Mouse (Mus musculus) T-helper 17 cell (primary cell): ENCODE measurements at regions not wholly inside any gene's neighbourhood (a gene's known extent, or its start where the extent isn't known, plus 50 kb on each side); places are given as distances from the start of the nearest gene placed in this dataset.

Experiments used
- in situ Hi-C, 2 experiments: fragments of 300-600 bp; cut with MboI, MseI; formaldehyde crosslinking; loops; 1 replicate in 1 of 2; 2 replicates in 1 of 2; pipeline ENCODE4 v1.15.1; 2025; ENCODE audit warnings: high pct_unique_total_duplicates in 2 of 2

GRCm38 (mm10) chr3:58071574-58071973 is 223.7 kb upstream of the Pfn2 start:
- in situ Hi-C loops = no loop called here

GRCm38 (mm10) chr3:58072230-58072839 is 224.5 kb upstream of the Pfn2 start:
- in situ Hi-C loops = no loop called here

GRCm38 (mm10) chr3:58089344-58090139 is 241.7 kb upstream of the Pfn2 start:
- in situ Hi-C loops = no loop called here

DNA sequence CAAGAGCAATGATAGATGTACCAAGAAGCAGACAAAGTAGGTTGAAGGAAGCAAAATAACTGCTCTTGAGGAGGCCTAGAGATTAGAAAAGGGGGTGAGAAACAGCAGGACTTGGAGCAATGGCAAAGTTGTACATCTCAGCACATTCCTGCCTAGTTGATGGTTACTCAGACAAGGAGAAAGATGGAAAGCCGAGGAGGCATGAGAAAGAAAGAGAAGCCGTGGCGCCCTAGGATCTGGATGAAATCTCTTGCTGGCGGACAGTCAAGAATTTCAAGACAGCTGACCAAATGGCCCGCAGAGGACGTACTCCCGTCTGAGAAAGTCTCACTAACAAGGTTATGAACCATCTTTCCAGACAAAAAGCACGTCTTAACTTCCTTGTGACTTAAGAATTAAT is 242.5 kb upstream of the Pfn2 start:
- in situ Hi-C loops = no loop called here

DNA sequence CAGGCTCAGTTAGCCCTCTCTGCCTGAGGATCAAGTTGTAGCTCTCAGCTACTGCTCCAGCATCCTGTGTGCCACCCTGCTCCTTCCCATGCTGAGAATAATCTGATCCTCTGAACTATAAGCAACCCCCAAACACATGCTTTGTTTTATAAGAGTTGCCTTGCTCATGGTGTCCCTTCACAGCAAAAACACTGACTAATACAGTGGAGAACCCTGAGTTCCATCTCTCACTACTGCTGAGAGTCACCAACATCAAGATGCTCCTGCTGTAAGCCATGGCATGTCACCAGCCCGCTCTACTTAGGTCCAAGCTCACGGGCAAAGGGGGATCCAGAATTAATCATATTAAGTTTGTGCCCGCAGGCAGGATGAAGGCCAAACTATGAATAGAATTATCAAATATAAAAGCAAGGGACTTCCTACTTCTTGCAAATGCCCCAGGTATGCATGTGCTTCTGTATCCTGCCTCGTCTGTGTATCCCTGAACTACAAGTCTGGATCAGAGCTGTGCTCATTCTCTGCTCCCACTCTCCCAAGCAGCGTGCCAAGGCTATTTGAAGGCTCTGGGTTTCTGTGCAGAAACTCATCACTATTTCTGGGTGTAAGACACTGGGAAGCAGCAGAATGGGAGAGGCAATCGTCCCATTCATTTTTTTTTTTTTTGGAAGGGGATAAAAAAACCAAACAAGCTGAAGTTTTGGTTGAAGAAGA is 243.7 kb upstream of the Pfn2 start:
- in situ Hi-C loops = no loop called here

- in situ Hi-C loops = no loop called here
Measured at GRCm38 (mm10) chr3:58110911-58111476, 263.1 kb upstream of the Pfn2 start.

DNA sequence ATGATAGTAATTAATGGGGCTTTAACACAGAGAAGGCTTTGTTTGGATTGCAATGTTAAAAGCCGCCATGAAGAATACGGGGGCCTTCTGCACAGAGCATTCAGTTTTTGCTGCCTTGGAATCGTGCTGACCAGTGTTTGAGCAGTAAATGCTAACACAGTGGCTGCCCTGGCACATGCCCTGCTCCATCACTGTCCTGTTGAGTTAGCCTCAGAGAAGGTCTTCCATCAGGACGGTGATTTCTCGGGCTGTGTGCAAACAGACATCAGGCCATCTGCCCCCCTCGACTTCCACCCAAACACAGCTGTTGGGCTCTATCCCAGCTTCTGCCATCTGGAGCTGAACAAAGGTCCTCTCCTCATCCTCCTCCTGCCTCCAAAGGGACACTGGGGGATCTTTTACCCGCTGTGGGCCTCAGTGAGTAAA is 264.6 kb upstream of the Pfn2 start:
- in situ Hi-C loops = no loop called here

- in situ Hi-C loops = no loop called here
Measured at GRCm38 (mm10) chr3:58113941-58114340, 266.1 kb upstream of the Pfn2 start.

- in situ Hi-C loops = loop anchor here (5.0 kb wide), 2 partner anchors 263 to 448 kb away; no protein-coding TSS in a partner anchor
Measured at GRCm38 (mm10) chr3:58115511-58115910, 267.6 kb upstream of the Pfn2 start.

DNA sequence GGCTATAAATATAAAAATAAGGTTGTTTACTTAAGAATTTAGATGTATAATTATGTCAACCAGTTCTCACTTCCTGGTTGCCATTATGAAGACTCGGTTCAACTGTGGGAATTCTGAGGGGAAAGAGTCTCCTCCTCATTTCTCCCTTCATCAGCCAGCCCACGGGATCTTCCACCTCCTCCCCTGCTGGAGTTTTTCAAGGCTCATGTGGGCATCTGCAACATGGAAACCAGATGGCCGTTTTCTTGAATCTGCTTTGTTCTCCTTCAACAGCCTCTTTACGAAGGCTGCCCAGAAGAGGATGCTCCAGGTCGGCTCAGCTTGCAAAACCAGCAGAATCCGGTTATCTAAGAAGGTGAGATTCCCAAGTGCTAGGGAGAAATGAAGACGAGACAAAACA is 269.0 kb upstream of the Pfn2 start:
- in situ Hi-C loops = loop anchor here (5.0 kb wide), 2 partner anchors 265 to 450 kb away; no protein-coding TSS in a partner anchor

DNA sequence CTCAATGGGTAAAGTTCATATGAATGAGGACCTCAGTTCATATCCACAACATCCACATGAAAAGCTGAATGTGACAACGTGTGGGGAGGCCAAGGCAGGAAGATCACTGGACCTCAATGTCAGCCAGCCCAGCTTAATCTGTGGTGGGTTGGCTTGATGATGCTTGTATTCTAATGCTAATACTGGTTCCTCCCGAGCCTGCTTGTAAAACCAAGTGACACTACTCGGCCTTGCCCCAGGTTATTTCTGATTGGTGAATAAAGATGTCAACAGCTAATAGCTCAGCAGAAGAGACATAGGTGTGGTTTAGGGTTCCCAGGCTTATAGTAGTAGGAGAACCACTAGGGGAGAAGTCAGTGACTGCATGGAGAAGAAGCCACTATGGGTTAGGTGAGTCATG is 272.2 kb upstream of the Pfn2 start:
- in situ Hi-C loops = loop anchor here in 1 of 2 experiments (5.0 kb wide), 1 partner anchor 273 kb away; the partner anchor contains the start of gene Pfn2

DNA sequence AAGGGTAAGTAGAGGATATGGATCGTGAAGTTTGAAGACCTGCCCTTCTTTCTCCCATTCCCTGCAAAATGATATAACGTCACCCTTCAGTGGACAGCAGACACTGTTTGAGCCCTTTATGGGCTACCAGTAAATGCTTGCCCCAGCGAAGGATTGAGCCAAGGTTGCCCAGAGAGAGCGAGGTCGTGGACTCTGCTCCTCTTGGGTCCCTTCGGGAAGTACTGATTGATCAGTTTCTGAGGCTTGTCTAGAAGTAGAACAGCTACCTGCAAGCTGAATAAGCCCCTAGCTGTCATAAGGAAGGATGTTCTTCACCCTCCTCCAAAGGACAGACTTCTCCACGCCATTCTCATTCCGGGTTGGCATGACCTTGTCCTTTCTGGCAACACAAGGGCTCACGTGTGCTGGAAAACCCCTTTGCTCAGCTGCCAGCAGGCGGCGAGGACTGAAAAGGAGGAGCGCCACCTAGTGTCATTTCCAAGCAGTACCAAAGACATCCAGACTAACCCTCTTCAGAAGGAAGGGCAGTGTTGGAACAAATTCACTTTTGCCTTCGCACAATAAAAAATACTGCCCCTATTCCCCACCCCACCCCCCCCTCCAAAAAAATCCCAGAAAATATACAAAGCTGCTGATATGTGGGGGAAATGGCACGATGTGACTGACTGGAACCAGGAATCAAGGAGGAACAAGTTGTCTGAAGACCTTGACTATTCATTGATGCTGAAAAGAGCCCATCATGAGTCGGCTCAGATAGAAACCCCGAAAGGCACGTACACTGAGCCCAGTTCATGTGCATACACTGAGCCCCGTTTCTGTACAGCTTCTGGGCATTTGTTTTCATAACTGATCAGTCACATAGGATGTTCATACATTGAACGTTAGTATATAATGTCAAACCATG is 274.8 kb upstream of the Pfn2 start:
- in situ Hi-C loops = loop anchor here in 1 of 2 experiments (5.0 kb wide), 1 partner anchor 275 kb away; the partner anchor contains the start of gene Pfn2

- in situ Hi-C loops = loop anchor here in 1 of 2 experiments (5.0 kb wide), 1 partner anchor 276 kb away; the partner anchor contains the start of gene Pfn2
Measured at GRCm38 (mm10) chr3:58123396-58124077, 275.7 kb upstream of the Pfn2 start.

DNA sequence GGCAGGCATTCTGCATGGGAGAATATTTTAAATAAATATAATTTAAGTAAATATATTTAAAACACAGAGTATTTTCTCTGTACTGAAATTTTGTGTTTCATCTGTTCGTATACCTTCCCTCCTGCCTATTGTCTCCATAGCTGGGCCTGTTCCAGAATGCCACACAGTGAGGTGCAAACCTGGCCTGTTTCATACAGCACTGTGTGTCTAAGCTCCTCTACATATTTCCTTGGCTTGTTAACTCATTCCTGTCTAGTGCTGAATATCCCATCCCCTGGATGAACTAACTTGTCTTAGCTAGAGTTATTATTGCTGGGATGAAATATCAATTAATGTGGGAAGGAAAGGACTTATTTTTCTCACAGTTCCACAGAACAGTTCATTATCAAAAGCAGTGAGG is 277.0 kb upstream of the Pfn2 start:
- in situ Hi-C loops = loop anchor here in 1 of 2 experiments (5.0 kb wide), 1 partner anchor 278 kb away; the partner anchor contains the start of gene Pfn2

GRCm38 (mm10) chr3:58126996-58127395 is 279.1 kb upstream of the Pfn2 start:
- in situ Hi-C loops = no loop called here

DNA sequence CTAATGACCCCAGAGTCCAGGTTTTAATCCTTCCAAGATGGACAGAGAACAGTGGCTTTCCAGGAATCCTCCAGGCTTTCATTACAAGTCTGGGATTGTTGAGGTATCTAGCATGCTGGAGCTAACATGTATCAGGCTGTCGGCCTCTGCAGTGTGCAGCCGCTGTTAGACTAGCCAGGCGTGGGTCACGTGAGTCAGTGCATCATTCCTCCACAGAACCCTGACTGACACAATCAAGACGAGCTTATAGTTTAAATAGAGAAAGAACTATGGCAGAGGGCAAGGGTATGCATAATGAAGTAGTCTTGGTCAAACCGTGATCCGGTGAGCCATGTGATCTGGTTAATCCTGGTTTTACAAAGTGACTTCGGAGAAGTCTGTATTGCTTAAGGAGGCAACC is 280.2 kb upstream of the Pfn2 start:
- in situ Hi-C loops = no loop called here

DNA sequence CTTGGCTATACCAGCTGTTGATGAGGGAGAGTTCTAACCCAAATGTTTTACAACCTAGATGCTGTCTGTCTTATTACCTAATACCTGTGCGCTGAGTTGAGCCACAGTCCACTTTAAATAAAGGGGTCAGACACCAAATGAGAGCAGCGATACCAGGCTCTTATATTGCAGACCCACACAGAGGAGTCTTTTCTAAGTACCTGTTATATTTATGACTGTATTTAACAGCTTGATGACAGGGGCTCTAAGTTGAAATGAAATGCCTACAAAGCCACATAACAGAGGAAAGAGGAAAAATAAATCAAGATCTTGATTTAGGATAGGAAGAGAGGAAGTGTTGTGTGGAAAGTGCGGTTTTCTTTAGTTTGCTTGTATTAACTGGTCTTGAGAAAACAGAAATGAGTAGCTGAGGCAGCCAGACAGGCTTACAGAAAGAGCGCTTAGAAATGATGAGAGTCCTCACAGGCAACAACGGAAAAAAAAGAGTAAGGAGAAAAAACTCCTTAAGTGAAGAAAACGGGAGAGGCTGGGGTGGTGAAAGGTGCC is 281.6 kb upstream of the Pfn2 start:
- in situ Hi-C loops = no loop called here

DNA sequence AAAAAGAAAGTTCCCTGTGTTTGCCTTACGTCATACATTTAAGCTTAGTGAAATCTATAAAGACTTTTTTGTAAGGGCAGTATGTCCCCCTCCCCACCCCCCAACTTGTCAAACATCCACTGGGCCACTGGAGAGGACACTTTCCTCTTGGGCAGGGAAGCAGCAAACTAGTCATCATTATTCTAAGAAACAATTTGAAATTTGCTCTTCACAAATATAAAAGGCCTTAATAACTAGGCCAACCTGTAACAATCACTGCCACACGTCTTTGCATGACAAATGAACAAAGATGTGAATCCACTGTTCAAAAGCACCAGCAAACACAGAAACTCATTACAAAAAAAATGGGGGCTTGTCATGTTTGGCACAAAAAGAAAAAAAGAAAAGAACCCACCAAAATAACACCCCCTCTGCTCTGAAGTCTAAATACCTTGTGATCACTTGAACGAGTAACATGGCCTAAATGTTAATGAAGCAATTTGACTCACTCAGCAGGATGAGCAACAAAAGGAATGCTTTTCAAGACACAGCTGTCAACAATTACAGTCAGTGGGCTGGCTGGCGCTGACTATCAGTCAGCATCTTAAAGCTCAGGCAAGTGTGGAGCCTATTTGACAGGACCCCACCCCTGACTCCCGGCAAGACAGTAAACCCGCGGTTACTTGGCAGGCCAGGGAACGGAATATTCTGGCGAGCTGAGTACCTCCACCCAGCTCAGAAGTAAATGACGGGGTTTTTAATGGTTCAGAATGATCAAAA is 278.7 kb upstream of the Tsc22d2 start:
- in situ Hi-C loops = no loop called here
